Mouse (Mus musculus): ENCODE results near the gene Gm3285. TPM values are rescaled to one million over a fixed set of nuclear protein-coding genes. Genes with fewer than 3 reads are reported as not detected.

The Gm3285 gene
- polyA plus RNA-seq, 1 experiment: not detected

DNA sequence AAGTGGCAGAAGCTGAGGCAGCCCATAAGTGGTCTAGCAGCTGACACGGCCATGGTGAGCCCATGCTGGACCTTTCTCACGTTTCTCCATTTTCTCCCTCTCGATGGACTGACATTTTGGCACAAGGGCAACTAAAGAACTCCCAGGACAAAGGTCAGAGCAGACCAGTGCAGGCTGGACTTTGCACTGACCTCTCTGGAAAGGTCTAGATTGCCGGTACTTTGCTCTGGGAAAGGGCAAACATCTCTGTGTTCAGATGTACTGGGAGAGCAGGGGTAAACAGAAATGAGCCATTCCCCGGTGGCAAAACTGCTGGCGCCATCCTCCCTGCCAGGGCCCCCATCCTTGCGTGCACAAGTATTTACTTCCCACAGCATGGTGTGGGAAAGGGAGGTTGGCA, 38.4 kb downstream of the Gm3285 start:
- DNase-seq (ENCODE audit: low spot score): no peak

DNA sequence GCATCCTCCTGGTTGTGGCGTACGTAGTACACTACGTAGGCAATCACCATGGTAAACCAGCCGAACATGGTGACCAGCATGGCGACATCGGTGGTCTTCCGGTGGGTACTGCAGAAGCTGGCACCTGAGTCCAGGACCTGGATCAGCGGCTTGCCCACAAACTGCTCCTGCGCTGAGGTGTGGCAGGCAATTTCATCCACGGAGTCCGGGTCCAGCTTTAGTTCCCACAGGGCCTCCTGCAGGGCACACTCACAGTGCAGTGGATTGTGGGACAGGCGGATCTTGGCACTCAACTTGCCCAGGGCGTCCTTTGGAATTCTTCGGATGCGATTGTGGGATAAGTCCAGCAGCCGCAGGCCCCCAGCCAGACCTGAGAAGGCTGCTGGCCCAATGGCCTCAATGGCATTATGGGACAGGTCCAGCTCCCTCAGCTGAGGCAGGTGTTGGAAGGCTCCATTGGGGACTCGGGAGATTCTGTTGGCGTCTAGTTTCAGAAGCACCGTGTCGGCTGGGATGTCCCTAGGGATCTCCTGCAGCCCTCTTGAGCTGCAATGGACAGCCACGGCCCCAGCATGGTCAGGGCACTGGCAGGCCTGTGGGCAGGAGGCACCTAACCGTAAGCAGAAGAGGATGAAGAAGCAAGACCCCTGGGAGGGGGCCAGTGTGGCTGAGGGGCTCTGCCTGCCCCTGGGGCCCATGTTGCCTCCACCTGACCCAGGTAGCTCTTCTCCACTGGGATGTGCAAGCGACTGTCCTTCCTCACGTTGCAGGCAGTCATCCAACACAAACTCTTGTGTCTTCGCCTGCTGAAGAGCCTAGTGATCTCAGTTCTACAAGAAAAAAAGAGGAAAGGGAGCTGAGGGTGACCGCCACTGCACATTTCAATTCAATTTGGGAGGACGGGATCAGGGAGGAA, 39.4 kb downstream of the Gm3285 start:
- DNase-seq (ENCODE audit: low spot score): no peak

DNA sequence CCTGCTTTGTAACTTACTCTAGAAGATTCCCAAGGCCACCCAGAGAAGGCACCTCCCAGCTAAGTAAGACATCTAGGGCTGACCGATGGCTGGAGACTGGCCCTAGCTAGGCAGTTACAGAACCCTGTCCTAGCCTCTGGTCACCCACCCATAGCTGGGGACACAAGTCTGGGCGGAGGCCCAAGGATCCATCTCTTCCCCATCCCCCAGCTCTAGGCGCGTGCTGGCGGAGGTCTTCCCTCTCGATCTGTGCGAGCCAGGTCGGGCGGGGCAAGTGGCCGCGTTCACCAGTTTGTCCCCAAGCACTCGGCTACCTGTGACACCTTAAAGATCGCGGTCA, 40.1 kb downstream of the Gm3285 start:
- no peak for DNase-seq (ENCODE audit: low spot score)

DNA sequence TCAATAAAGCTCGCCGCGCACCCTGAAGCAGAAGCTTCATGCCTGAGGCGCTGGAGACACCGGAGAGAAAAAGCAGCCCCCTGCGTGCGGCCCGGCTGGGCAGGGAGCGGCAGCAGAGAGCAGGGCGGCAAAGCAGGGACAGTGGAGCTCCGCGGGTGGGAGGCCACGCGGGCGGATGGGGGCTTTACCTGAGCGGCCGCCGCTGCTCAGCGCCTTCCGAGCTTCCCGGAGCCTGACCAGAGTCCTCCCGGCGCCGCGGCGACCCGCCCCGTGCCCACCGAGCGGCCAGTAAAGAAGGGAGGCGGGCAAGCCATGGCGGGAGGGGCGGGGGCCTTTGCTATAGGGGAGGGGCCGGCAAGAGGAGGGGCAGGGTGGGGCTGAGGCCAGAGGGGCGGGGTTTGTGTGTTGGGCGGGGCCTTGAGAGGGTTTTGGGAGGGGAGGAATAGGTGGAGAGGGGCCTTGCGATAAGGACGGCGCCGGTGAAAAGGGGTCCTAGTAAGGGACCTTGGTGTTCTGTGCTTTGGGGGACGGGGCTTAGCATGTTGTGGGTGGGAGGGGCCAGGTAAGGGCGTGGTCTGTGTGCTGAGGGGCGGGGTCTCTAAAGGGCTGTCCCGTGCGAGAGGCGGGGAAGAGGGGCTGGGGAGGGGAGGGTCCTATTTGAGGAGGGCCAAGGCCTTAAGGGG, 40.6 kb downstream of the Gm3285 start, which contains the start of gene Lrrc3:
Gene Lrrc3 (minus strand): TSS at position 326 of the 683 bp plus-strand sequence.
- peak; percentile 54 for DNase-seq (ENCODE audit: low spot score)

DNA sequence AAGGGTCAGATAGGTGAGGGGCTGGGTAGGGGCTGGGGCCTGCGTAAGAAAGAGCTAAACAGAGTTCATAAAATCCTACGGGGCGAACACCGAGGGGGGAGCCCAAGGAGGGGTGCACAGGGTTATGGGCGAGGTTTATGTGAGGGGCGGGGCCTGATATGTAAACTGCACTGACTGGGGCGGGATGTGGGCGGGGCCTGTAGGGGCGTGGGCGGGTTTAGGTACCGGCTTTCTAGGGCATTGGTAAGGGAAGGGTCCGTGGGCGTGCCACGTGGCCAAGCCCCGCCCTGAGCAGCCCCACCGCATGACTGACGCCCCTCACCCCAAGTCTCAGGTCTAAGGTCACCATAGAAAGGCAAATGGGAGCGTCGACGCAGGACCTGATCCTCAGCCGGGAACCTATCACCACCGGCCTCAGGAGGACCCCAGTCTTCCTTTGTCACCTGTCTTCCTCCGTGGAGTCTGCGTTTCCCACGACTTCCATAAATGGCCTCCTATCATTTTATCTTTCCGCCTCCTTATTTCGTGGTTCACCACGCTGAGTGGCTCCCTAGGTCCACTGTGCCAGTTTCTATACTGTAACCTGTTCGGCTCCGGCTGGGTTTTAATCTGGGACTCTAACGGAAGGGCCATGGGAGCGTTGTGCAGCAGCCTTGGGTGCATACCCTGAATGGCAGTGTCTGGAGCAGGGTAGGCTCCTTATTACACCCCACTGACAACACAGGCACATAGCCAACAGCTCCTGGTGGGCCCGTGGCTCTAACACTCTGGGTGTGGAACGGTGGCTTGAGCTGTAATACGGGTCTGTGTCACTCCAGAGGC, 41.3 kb downstream of the Gm3285 start:
- DNase-seq (ENCODE audit: low spot score): no peak

Other genes with a start within 250 kb of the Gm3285 start
- gene Ube2g2, start 239.7 kb upstream of the Gm3285 start, polyA plus RNA-seq (2012; rRNA removed): 42.8 and 47.7 TPM in 2 replicates
- gene Tspear, start 175.4 kb upstream of the Gm3285 start, polyA plus RNA-seq (2012; rRNA removed): 1.3 and 1.6 TPM in 2 replicates
- gene Gm19402, start 171.2 kb upstream of the Gm3285 start, polyA plus RNA-seq (2012; rRNA removed): not detected in 2 replicates
- not detected in 2 replicates for gene Gm9508, start 164.7 kb upstream of the Gm3285 start, polyA plus RNA-seq (2012; rRNA removed)
- not detected in 2 replicates for gene Gm10272, start 155.3 kb upstream of the Gm3285 start, polyA plus RNA-seq (2012; rRNA removed)
- gene Gm10024, start 150.5 kb upstream of the Gm3285 start, polyA plus RNA-seq (2012; rRNA removed): 0.16 TPM in 1 of 2 replicates, not detected in the other
- not detected in 2 replicates for gene Gm10142, start 146.2 kb upstream of the Gm3285 start, polyA plus RNA-seq (2012; rRNA removed)
- not detected in 2 replicates for gene Krtap12-1, start 141.4 kb upstream of the Gm3285 start, polyA plus RNA-seq (2012; rRNA removed)
- not detected in 2 replicates for gene Gm10100, start 135.5 kb upstream of the Gm3285 start, polyA plus RNA-seq (2012; rRNA removed)
- gene Gm18596, start 119.3 kb upstream of the Gm3285 start, polyA plus RNA-seq (2012; rRNA removed): not detected in 2 replicates
- not detected in 2 replicates for gene Gm9736, start 110.6 kb upstream of the Gm3285 start, polyA plus RNA-seq (2012; rRNA removed)
- gene Gm3233, start 102.3 kb upstream of the Gm3285 start, polyA plus RNA-seq (2012; rRNA removed): not detected in 2 replicates
- not detected in 2 replicates for gene Gm3238, start 90.7 kb upstream of the Gm3285 start, polyA plus RNA-seq (2012; rRNA removed)
- not detected in 2 replicates for gene Gm7138, start 85.0 kb upstream of the Gm3285 start, polyA plus RNA-seq (2012; rRNA removed)
- gene Gm3250, start 79.4 kb upstream of the Gm3285 start, polyA plus RNA-seq (2012; rRNA removed): not detected in 2 replicates
- not detected in 2 replicates for gene Gm7137, start 73.8 kb upstream of the Gm3285 start, polyA plus RNA-seq (2012; rRNA removed)
- not detected in 2 replicates for gene Gm9639, start 66.9 kb upstream of the Gm3285 start, polyA plus RNA-seq (2012; rRNA removed)
- not detected in 2 replicates for gene Gm19668, start 62.8 kb upstream of the Gm3285 start, polyA plus RNA-seq (2012; rRNA removed)
- not detected in 2 replicates for gene Gm9507, start 50.1 kb upstream of the Gm3285 start, polyA plus RNA-seq (2012; rRNA removed)
- 0.12 TPM in 1 of 2 replicates, not detected in the other for gene Gm2696, start 47.3 kb upstream of the Gm3285 start, polyA plus RNA-seq (2012; rRNA removed)
- not detected in 2 replicates for gene Krtap10-4, start 34.9 kb upstream of the Gm3285 start, polyA plus RNA-seq (2012; rRNA removed)
- gene Krtap10-10, start 26.0 kb upstream of the Gm3285 start, polyA plus RNA-seq (2012; rRNA removed): not detected in 2 replicates
- not detected in 2 replicates for gene Gm36176, start 15.2 kb upstream of the Gm3285 start, polyA plus RNA-seq (2012; rRNA removed)
- gene Gm10318, start 9.1 kb upstream of the Gm3285 start, polyA plus RNA-seq (2012; rRNA removed): not detected in 2 replicates
- 2.9 and 4.0 TPM in 2 replicates for gene Lrrc3, start 40.6 kb downstream of the Gm3285 start, polyA plus RNA-seq (2012; rRNA removed)
- 0.90 and 1.5 TPM in 2 replicates for gene Trpm2, start 108.6 kb downstream of the Gm3285 start, polyA plus RNA-seq (2012; rRNA removed)
- 26.9 and 27.3 TPM in 2 replicates for gene 1810043G02Rik, start 116.5 kb downstream of the Gm3285 start, polyA plus RNA-seq (2012; rRNA removed)
- gene Pfkl, start 148.1 kb downstream of the Gm3285 start, polyA plus RNA-seq (2012; rRNA removed): 53.7 and 55.3 TPM in 2 replicates
- 43.8 and 60.7 TPM in 2 replicates for gene Dnmt3l, start 180.0 kb downstream of the Gm3285 start, polyA plus RNA-seq (2012; rRNA removed)
- gene Aire, start 181.6 kb downstream of the Gm3285 start, polyA plus RNA-seq (2012; rRNA removed): 1.0 and 1.7 TPM in 2 replicates
- 42.6 and 42.8 TPM in 2 replicates for gene Icosl, start 207.3 kb downstream of the Gm3285 start, polyA plus RNA-seq (2012; rRNA removed)